Mouse (Mus musculus) midbrain, embryonic 12.5 days (tissue): ENCODE results near the gene 2010003K11Rik. TPM values are rescaled to one million over a fixed set of nuclear protein-coding genes. Genes with fewer than 3 reads are reported as not detected.

ENCODE experiments used
- ATAC-seq: fragments of 200-750 bp; cut with Nextera tagmentation; 2 replicates; pipeline ENCODE4 v1.8.0; 2017; ENCODE audit warnings: low read depth, moderate TSS enrichment, moderate library complexity; ENCODE audit not compliant: low FRiP score
- H3K27ac ChIP-seq: fragments of 300-500 bp; sonication (generic); replicated peaks from 2 replicates; pipeline ENCODE4 v1.5.1; 2016; ENCODE audit warnings: mild to moderate bottlenecking
- H3K27me3 ChIP-seq: fragments of 300-500 bp; sonication (generic); 2 replicates; pipeline ENCODE4 v1.6.1; 2016; ENCODE audit warnings: mild to moderate bottlenecking
- H3K36me3 ChIP-seq: fragments of 300-500 bp; sonication (generic); 2 replicates; pipeline ENCODE4 v1.6.1; 2016
- H3K4me1 ChIP-seq: fragments of 300-500 bp; sonication (generic); 2 replicates; pipeline ENCODE4 v1.6.1; 2016
- H3K4me2 ChIP-seq: fragments of 300-500 bp; sonication (generic); replicated peaks from 2 replicates; pipeline ENCODE4 v1.6.1; 2016; ENCODE audit warnings: mild to moderate bottlenecking, moderate library complexity
- H3K4me3 ChIP-seq: fragments of 300-500 bp; sonication (generic); 2 replicates; pipeline ENCODE4 v1.5.1; 2016; ENCODE audit warnings: mild to moderate bottlenecking
- H3K9ac ChIP-seq: fragments of 300-500 bp; sonication (generic); replicated peaks from 2 replicates; pipeline ENCODE4 v1.6.1; 2016; ENCODE audit warnings: mild to moderate bottlenecking, moderate library complexity
- H3K9me3 ChIP-seq: fragments of 300-500 bp; sonication (generic); 2 replicates; pipeline ENCODE4 v1.6.1; 2016; ENCODE audit warnings: mild to moderate bottlenecking
- WGBS: fragments of 180-500 bp; shearing (Covaris S2); methylation state at CpG from one replicate; pipeline ENCODE4 v1.1.7; 2016; 5-methylcytosine and 5-hydroxymethylcytosine counted together
- polyA plus RNA-seq: library from polyadenylated mRNA; unstranded; fragments of >200 nt; fragmentation: Nextera tagmentation; extraction: Ambion mirVana; gene quantifications from 2 replicates; pipeline ENCODE4 v1.2.1, GENCODE M21; 2016

Gene 2010003K11Rik
- polyA plus RNA-seq, 1 experiment from 2014 or later = not detected

GRCm38 (mm10) chr19:4451098-4451497 lies 47.3 kb downstream of the 2010003K11Rik start:
- Histone ChIP-seq H3K27ac (no peak overlapping the region), H3K9me3 (no peaks in the 10 kb centered on the region), H3K4me1 (0 out of 2 replicates have a peak, but pooled peaks cover 3% of the 10 kb centered on the region), H3K27me3 (peaks cover 2% of the 10 kb centered on the region; the same call in 1 of the 2 replicates), H3K9ac (no peak overlapping the region), H3K4me2 (no peak overlapping the region), H3K4me3 (no peak overlapping the region), H3K36me3 (no peaks in the 10 kb centered on the region)
- 68% methylated on average over 8 of the region's 8 CpGs for WGBS
- no peak for ATAC-seq

DNA sequence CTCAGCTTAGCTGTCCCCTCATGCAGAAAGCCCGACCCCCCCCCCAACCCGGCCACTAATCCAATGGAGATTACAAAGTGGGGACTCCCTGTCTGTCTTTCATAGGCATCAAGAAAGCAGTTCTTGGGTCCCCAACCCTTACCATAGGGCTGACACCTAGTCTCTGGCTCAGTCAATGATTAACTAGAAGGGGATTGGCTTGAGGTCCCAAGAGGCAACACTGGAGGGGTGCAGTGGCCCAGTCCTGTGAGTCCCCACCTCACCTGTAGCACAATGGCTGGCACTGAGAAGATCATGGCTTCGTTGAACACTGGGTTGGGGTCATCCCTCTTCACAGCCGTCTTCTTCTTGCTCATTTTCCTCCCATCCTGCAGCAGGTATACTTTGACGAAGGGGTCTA lies 47.7 kb downstream of the 2010003K11Rik start:
- 54% methylated on average over 5 of the region's 5 CpGs for WGBS

GRCm38 (mm10) chr19:4449230-4449629 lies 49.2 kb downstream of the 2010003K11Rik start:
- H3K4me3 ChIP-seq = no peak overlapping the region

More for the DNA sequence above, 47.7 kb downstream of the 2010003K11Rik start:
- Histone ChIP-seq H3K4me1 (0 out of 2 replicates have a peak, but pooled peaks cover 3% of the 10 kb centered on the region), H3K9ac (no peak overlapping the region), H3K27me3 (no peaks in the 10 kb centered on the region), H3K9me3 (no peaks in the 10 kb centered on the region), H3K27ac (no peak overlapping the region), H3K36me3 (no peaks in the 10 kb centered on the region), H3K4me3 (no peak overlapping the region), H3K4me2 (no peak overlapping the region)
- no peak for ATAC-seq

DNA sequence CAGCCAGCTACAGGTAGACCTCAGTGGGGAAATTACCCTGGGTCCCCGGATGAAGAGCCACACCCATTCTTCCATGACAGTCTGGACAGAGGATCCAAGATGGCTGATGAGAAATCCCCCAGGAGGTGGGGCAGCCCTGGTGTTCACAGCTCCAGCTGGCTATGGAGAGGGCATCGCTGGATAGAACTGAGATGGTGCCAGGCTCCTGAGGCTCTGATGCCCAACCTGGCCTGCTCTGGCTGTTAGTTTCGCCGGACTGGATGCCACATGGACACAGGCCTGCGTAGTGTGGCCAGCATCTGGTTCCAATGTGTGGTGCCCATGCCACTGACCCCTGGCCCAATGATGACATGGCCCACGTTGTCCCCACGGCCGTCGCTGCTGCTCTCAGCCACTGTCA lies 50.9 kb downstream of the 2010003K11Rik start:
- Histone ChIP-seq H3K4me3 (no peak overlapping the region), H3K4me2 (no peak overlapping the region), H3K9me3 (no peaks in the 10 kb centered on the region), H3K27ac (no peak overlapping the region), H3K4me1 (0 out of 2 replicates have a peak, but pooled peaks cover 3% of the 10 kb centered on the region), H3K9ac (no peak overlapping the region), H3K27me3 (no peaks in the 10 kb centered on the region), H3K36me3 (no peaks in the 10 kb centered on the region)
- WGBS = 86% methylated on average over 9 of the region's 9 CpGs
- ATAC-seq = no peak

More at GRCm38 (mm10) chr19:4449230-4449629, 49.2 kb downstream of the 2010003K11Rik start:
- Histone ChIP-seq H3K4me2 (no peak overlapping the region), H3K9ac (no peak overlapping the region), H3K27me3 (no peaks in the 10 kb centered on the region), H3K9me3 (no peaks in the 10 kb centered on the region), H3K4me1 (0 out of 2 replicates have a peak, but pooled peaks cover 3% of the 10 kb centered on the region), H3K27ac (no peak overlapping the region), H3K36me3 (no peaks in the 10 kb centered on the region)
- WGBS = 96% methylated on average over 9 of the region's 9 CpGs
- no peak for ATAC-seq

Other genes with a start within 250 kb of the 2010003K11Rik start
- gene Ssh3, start 229.4 kb downstream of the 2010003K11Rik start, polyA plus RNA-seq = 6.0 and 7.5 TPM in 2 replicates
- 17.6 and 18.9 TPM in 2 replicates for gene Ankrd13d, start 215.4 kb downstream of the 2010003K11Rik start, polyA plus RNA-seq
- 18.4 and 19.3 TPM in 2 replicates for gene Grk2, start 192.4 kb downstream of the 2010003K11Rik start, polyA plus RNA-seq
- gene Kdm2a, start 100.3 kb downstream of the 2010003K11Rik start, polyA plus RNA-seq = 58.0 and 63.2 TPM in 2 replicates
- gene Rhod, start 59.2 kb downstream of the 2010003K11Rik start, polyA plus RNA-seq = 6.7 and 10.3 TPM in 2 replicates
- 1.5 and 1.9 TPM in 2 replicates for gene Syt12, start 21.1 kb downstream of the 2010003K11Rik start, polyA plus RNA-seq
- gene Pcx, start 11.9 kb upstream of the 2010003K11Rik start, polyA plus RNA-seq = 22.4 and 24.5 TPM in 2 replicates
- gene Lrfn4, start 117.1 kb upstream of the 2010003K11Rik start, polyA plus RNA-seq = 13.6 and 16.1 TPM in 2 replicates
- 57.2 and 59.8 TPM in 2 replicates for gene Rce1, start 127.1 kb upstream of the 2010003K11Rik start, polyA plus RNA-seq
- gene Gm960, start 200.1 kb upstream of the 2010003K11Rik start, polyA plus RNA-seq = 4.4 and 6.5 TPM in 2 replicates
- gene Sptbn2, start 212.6 kb upstream of the 2010003K11Rik start, polyA plus RNA-seq = 32.1 and 32.9 TPM in 2 replicates